Mouse (Mus musculus): ENCODE measurements around the gene Smim1. TPM values are rescaled to one million over a fixed set of nuclear protein-coding genes. Genes with fewer than 3 reads are reported as not detected.
A peak's percentile ranks its signal among the peaks of the same experiment; 100 is the strongest.

Smim1 gene
- polyA plus RNA-seq, 1 experiment from 2014 or later, result 3.7 TPM

- no peaks in the 10 kb centered on the region for H3K9me3 ChIP-seq (ENCODE audit: control insufficient read depth, low read length)
- 27% methylated on average over 13 of the region's 13 CpGs for WGBS
- peaks cover 19% of the 10 kb centered on the region for H3K4me1 ChIP-seq (replicated peaks; ENCODE audit: control insufficient read depth, insufficient read depth, low read length)
- H3K36me3 ChIP-seq (ENCODE audit: control insufficient read depth, insufficient read depth), result peaks cover 6% of the 10 kb centered on the region
- ATAC-seq, result peak; percentile 1; the same call in 1 of the 2 replicates
- peak overlapping the region; percentile 51 for H3K4me2 ChIP-seq (ENCODE audit: low read length)
- H3K9ac ChIP-seq (replicated peaks; ENCODE audit: low read depth, low read length), result peak overlapping the region; percentile 88
- no peaks in the 10 kb centered on the region for H3K27me3 ChIP-seq (replicated peaks; ENCODE audit: control insufficient read depth, insufficient read depth, low read length)
- H3K27ac ChIP-seq (ENCODE audit: low read length), result peak overlapping the region; percentile 0; the same call in 1 of the 2 replicates
- H3K4me3 ChIP-seq (replicated peaks; ENCODE audit: low read length), result peak overlapping the region; percentile 98
These were observed 15.0 kb downstream of the Smim1 start for GRCm38 (mm10) chr4:154010907-154011645.

- Histone ChIP-seq H3K4me1 (replicated peaks; ENCODE audit: control insufficient read depth, insufficient read depth, low read length) (peaks cover 5% of the 10 kb centered on the region), H3K4me3 (replicated peaks; ENCODE audit: low read length) (no peak overlapping the region), H3K27ac (ENCODE audit: low read length) (no peak overlapping the region), H3K9ac (replicated peaks; ENCODE audit: low read depth, low read length) (no peak overlapping the region), H3K4me2 (ENCODE audit: low read length) (no peak overlapping the region), H3K36me3 (ENCODE audit: control insufficient read depth, insufficient read depth) (peaks cover 14% of the 10 kb centered on the region), H3K27me3 (replicated peaks; ENCODE audit: control insufficient read depth, insufficient read depth, low read length) (no peaks in the 10 kb centered on the region), H3K9me3 (ENCODE audit: control insufficient read depth, low read length) (no peaks in the 10 kb centered on the region)
- 81% methylated on average over 4 of the region's 4 CpGs for WGBS
- no peak for ATAC-seq
These were observed 18.3 kb downstream of the Smim1 start for GRCm38 (mm10) chr4:154007759-154008158.

- Histone ChIP-seq H3K36me3 (ENCODE audit: control insufficient read depth, insufficient read depth) (peaks cover 18% of the 10 kb centered on the region), H3K9ac (replicated peaks; ENCODE audit: low read depth, low read length) (no peak overlapping the region), H3K4me3 (replicated peaks; ENCODE audit: low read length) (no peak overlapping the region), H3K4me1 (replicated peaks; ENCODE audit: control insufficient read depth, insufficient read depth, low read length) (no peaks in the 10 kb centered on the region), H3K4me2 (ENCODE audit: low read length) (no peak overlapping the region), H3K27ac (ENCODE audit: low read length) (no peak overlapping the region), H3K9me3 (ENCODE audit: control insufficient read depth, low read length) (no peaks in the 10 kb centered on the region), H3K27me3 (replicated peaks; ENCODE audit: control insufficient read depth, insufficient read depth, low read length) (no peaks in the 10 kb centered on the region)
- no peak for ATAC-seq
- WGBS, result 93% methylated on average over 6 of the region's 6 CpGs
These were observed 19.8 kb downstream of the Smim1 start for GRCm38 (mm10) chr4:154006264-154006663.

- H3K4me1 ChIP-seq (replicated peaks; ENCODE audit: control insufficient read depth, insufficient read depth, low read length), result no peaks in the 10 kb centered on the region
- H3K4me2 ChIP-seq (ENCODE audit: low read length), result no peak overlapping the region
- WGBS, result 89% methylated on average over 5 of the region's 5 CpGs
- ATAC-seq, result no peak
- no peaks in the 10 kb centered on the region for H3K9me3 ChIP-seq (ENCODE audit: control insufficient read depth, low read length)
- no peaks in the 10 kb centered on the region for H3K27me3 ChIP-seq (replicated peaks; ENCODE audit: control insufficient read depth, insufficient read depth, low read length)
- no peak overlapping the region for H3K9ac ChIP-seq (replicated peaks; ENCODE audit: low read depth, low read length)
- peaks cover 18% of the 10 kb centered on the region for H3K36me3 ChIP-seq (ENCODE audit: control insufficient read depth, insufficient read depth)
- no peak overlapping the region for H3K4me3 ChIP-seq (replicated peaks; ENCODE audit: low read length)
- no peak overlapping the region for H3K27ac ChIP-seq (ENCODE audit: low read length)
These were observed 20.5 kb downstream of the Smim1 start for GRCm38 (mm10) chr4:154005488-154005887.

GRCm38 (mm10) chr4:153993505-153993904, 32.5 kb downstream of the Smim1 start:
- ATAC-seq, result no peak
- Histone ChIP-seq H3K9me3 (ENCODE audit: control insufficient read depth, low read length) (no peaks in the 10 kb centered on the region), H3K4me1 (replicated peaks; ENCODE audit: control insufficient read depth, insufficient read depth, low read length) (no peaks in the 10 kb centered on the region), H3K4me3 (replicated peaks; ENCODE audit: low read length) (no peak overlapping the region), H3K36me3 (ENCODE audit: control insufficient read depth, insufficient read depth) (peaks cover 46% of the 10 kb centered on the region), H3K4me2 (ENCODE audit: low read length) (no peak overlapping the region), H3K27ac (ENCODE audit: low read length) (no peak overlapping the region), H3K9ac (replicated peaks; ENCODE audit: low read depth, low read length) (no peak overlapping the region), H3K27me3 (replicated peaks; ENCODE audit: control insufficient read depth, insufficient read depth, low read length) (no peaks in the 10 kb centered on the region)
- 93% methylated on average over 8 of the region's 8 CpGs for WGBS

GRCm38 (mm10) chr4:153992715-153993114, 33.3 kb downstream of the Smim1 start:
- no peak overlapping the region for H3K4me3 ChIP-seq (replicated peaks; ENCODE audit: low read length)
- H3K9me3 ChIP-seq (ENCODE audit: control insufficient read depth, low read length), result no peaks in the 10 kb centered on the region
- 86% methylated on average over 10 of the region's 10 CpGs for WGBS
- no peak overlapping the region for H3K27ac ChIP-seq (ENCODE audit: low read length)
- no peak for ATAC-seq
- no peak overlapping the region for H3K4me2 ChIP-seq (ENCODE audit: low read length)
- no peaks in the 10 kb centered on the region for H3K27me3 ChIP-seq (replicated peaks; ENCODE audit: control insufficient read depth, insufficient read depth, low read length)
- H3K9ac ChIP-seq (replicated peaks; ENCODE audit: low read depth, low read length), result no peak overlapping the region
- peaks cover 46% of the 10 kb centered on the region for H3K36me3 ChIP-seq (ENCODE audit: control insufficient read depth, insufficient read depth)
- no peaks in the 10 kb centered on the region for H3K4me1 ChIP-seq (replicated peaks; ENCODE audit: control insufficient read depth, insufficient read depth, low read length)

GRCm38 (mm10) chr4:153980470-153980869, 45.6 kb downstream of the Smim1 start:
- no peak overlapping the region for H3K9ac ChIP-seq (replicated peaks; ENCODE audit: low read depth, low read length)
- H3K4me3 ChIP-seq (replicated peaks; ENCODE audit: low read length), result no peak overlapping the region
- no peaks in the 10 kb centered on the region for H3K9me3 ChIP-seq (ENCODE audit: control insufficient read depth, low read length)
- no peaks in the 10 kb centered on the region for H3K27me3 ChIP-seq (replicated peaks; ENCODE audit: control insufficient read depth, insufficient read depth, low read length)
- H3K27ac ChIP-seq (ENCODE audit: low read length), result no peak overlapping the region
- WGBS, result 93% methylated on average over 11 of the region's 11 CpGs
- no peak overlapping the region for H3K4me2 ChIP-seq (ENCODE audit: low read length)
- H3K4me1 ChIP-seq (replicated peaks; ENCODE audit: control insufficient read depth, insufficient read depth, low read length), result peaks cover 13% of the 10 kb centered on the region
- no peak for ATAC-seq
- peaks cover 29% of the 10 kb centered on the region for H3K36me3 ChIP-seq (ENCODE audit: control insufficient read depth, insufficient read depth)

- Histone ChIP-seq H3K36me3 (ENCODE audit: control insufficient read depth, insufficient read depth) (peaks cover 22% of the 10 kb centered on the region), H3K4me1 (replicated peaks; ENCODE audit: control insufficient read depth, insufficient read depth, low read length) (peaks cover 15% of the 10 kb centered on the region), H3K9me3 (ENCODE audit: control insufficient read depth, low read length) (no peaks in the 10 kb centered on the region), H3K27ac (ENCODE audit: low read length) (no peak overlapping the region), H3K4me2 (ENCODE audit: low read length) (no peak overlapping the region), H3K4me3 (replicated peaks; ENCODE audit: low read length) (no peak overlapping the region), H3K9ac (replicated peaks; ENCODE audit: low read depth, low read length) (no peak overlapping the region), H3K27me3 (replicated peaks; ENCODE audit: control insufficient read depth, insufficient read depth, low read length) (no peaks in the 10 kb centered on the region)
- 90% methylated on average over 10 of the region's 10 CpGs for WGBS
- ATAC-seq, result no peak
These were observed 46.8 kb downstream of the Smim1 start for GRCm38 (mm10) chr4:153979243-153979642.

- H3K9ac ChIP-seq (replicated peaks; ENCODE audit: low read depth, low read length), result peak overlapping the region; percentile 48
- H3K4me3 ChIP-seq (replicated peaks; ENCODE audit: low read length), result peak overlapping the region; percentile 74
- 31% methylated on average over 6 of the region's 6 CpGs for WGBS
- peaks cover 24% of the 10 kb centered on the region for H3K4me1 ChIP-seq (replicated peaks; ENCODE audit: control insufficient read depth, insufficient read depth, low read length)
- no peaks in the 10 kb centered on the region for H3K9me3 ChIP-seq (ENCODE audit: control insufficient read depth, low read length)
- no peak for ATAC-seq
- peaks cover 5% of the 10 kb centered on the region for H3K36me3 ChIP-seq (ENCODE audit: control insufficient read depth, insufficient read depth)
- H3K27ac ChIP-seq (ENCODE audit: low read length), result no peak overlapping the region
- H3K27me3 ChIP-seq (replicated peaks; ENCODE audit: control insufficient read depth, insufficient read depth, low read length), result no peaks in the 10 kb centered on the region
- H3K4me2 ChIP-seq (ENCODE audit: low read length), result peak overlapping the region; percentile 64
These were observed 50.3 kb downstream of the Smim1 start for GRCm38 (mm10) chr4:153975768-153976167.
